Mouse (Mus musculus) left cerebral cortex, adult 9 months (tissue): ENCODE data around the gene Gm3415.
"Not testable (repeated sequence)": the region's sequence is repeated elsewhere in the genome, so short reads cannot be mapped to it uniquely, and the experiment has no call there.

Source experiments
- DNase-seq, 2 experiments: peaks; one replicate each; pipeline ENCODE4 v3.0.0; 2022; ENCODE audit warnings: low spot score in 2 of 2

Gene Gm3415

GRCm38 (mm10) chr5:146599216-146599615 is 43.3 kb downstream of the Gm3415 start:
- not testable (repeated sequence) for DNase-seq

- DNase-seq = no peak
These were observed 44.0 kb downstream of the Gm3415 start for GRCm38 (mm10) chr5:146599970-146600369.

GRCm38 (mm10) chr5:146606221-146606620 is 50.3 kb downstream of the Gm3415 start:
- DNase-seq = no peak

- DNase-seq = no peak
These were observed 51.0 kb downstream of the Gm3415 start for GRCm38 (mm10) chr5:146606895-146607294.

GRCm38 (mm10) chr5:146607816-146608215 is 51.9 kb downstream of the Gm3415 start:
- DNase-seq = no peak
